Mouse (Mus musculus) heart, postnatal 4 days (tissue): ENCODE measurements around the gene Itgbl1. TPM values are rescaled to one million over a fixed set of nuclear protein-coding genes. Genes with fewer than 3 reads are reported as not detected.
A peak's percentile ranks its signal among the peaks of the same experiment; 100 is the strongest.
"Not testable (repeated sequence)": the region's sequence is repeated elsewhere in the genome, so short reads cannot be mapped to it uniquely, and the experiment has no call there.

Experiments used
- DNase-seq: peaks from one replicate; pipeline ENCODE4 v3.0.0; 2021
- total RNA-seq, 2 experiments: library from RNA; stranded (reverse); gene quantifications; 2 replicates each; pipeline ENCODE4 v1.2.3; 2021

The Itgbl1 gene
- total RNA-seq = 1 to 10 TPM; 1.4 to 1.5 TPM

DNA sequence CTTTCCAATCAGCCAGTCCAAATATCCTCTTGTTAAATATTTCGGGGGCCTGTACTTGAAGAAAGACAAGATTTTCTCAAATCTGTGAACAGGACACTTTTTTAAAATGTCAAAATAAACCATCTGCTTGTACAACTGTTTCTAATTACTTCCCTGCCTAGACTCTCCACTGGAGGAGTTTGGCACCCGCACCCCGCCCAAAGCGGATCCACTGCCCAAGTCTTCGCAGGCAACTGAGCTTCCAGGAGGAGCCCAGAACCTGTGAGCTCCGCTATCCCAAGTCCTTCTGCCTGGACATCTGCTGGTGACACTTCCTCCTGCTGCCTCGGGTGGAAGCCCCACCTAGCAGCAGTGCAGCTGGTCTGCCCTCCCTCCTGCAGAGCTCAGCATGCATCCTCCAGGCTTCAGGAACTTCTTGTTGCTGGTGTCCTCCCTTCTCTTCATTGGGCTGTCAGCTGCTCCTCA, at the start of gene Itgbl1:
Gene Itgbl1 (plus strand): TSS at position 51 of the 465 bp plus-strand sequence.
- peak; percentile 12 for DNase-seq

DNA sequence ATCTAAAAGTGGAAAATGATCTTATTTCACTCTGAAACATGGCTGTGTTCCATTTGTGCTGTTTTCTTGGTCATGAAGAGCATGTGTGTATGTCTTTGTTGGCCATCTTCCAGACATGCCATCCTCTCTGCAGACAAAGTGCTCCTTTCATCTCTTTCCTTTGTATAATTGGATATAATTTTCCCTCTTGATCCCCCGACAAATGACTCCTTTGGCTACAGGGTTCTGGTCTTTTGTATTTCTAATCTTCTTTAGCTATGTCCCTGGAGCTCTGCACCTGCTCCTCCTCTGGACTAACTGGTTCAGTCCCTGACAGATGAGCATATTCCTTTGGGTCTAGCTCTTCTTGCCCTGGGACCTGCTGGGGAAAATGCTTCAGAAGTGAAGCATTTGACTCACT, 36.8 kb upstream of the Itgbl1 start:
- no peak for DNase-seq

DNA sequence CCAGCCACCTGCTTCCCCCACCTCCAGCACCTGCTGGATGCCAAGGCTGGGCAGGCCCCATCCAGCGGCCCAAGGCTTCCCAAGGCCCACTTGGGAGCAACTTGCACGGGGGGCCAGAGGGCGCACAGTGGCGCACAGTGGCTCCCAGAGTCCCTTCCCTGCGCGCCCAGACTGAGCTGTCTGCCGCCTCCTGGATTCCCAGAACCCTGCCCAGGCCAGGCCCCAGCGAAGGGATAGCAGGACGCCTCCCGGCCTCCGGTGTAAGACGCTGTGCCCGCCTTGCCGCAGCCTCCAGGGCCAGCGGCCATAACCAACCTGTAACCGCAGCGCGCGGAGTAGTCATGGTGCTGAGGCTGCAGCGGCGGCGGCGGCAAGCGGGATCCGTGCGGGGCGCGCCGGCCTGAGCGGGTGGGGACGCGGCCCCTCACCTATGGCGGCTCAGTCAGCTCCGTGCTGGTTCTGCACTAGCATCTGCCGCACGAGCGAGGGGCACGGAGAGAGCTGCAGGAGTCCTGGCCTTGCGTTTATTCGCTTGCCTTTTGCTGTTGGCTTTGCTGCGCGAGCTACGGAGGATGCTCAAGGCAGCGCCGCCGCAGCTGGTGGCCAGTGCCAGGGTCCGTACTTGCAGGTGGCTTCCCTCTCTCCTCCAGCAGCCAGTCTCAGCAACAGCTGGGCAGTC, 33.1 kb upstream of the Itgbl1 start, which contains the start of gene Nalcn:
Gene Nalcn (minus strand): TSS at position 644 of the 679 bp plus-strand sequence.
- DNase-seq = peak; percentile 5

DNA sequence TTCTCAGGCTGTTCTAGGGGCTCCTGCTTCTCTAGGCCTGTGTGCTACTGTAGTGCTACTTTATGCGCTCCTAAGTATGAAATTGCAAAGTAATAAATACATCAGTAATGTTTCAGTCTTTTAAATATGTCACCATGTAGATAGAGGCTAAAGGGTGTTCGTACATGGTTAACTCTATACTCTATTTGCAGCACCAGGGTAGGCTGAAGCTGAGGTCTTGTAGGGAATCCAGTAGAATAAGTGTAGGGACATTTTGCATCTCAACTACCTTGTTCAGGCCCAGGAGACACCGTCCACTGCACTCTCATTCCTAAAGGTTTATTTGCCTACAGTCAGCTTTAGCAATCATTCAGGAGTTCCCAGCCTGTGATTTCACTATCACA, 32.6 kb upstream of the Itgbl1 start:
- DNase-seq = no peak

DNA sequence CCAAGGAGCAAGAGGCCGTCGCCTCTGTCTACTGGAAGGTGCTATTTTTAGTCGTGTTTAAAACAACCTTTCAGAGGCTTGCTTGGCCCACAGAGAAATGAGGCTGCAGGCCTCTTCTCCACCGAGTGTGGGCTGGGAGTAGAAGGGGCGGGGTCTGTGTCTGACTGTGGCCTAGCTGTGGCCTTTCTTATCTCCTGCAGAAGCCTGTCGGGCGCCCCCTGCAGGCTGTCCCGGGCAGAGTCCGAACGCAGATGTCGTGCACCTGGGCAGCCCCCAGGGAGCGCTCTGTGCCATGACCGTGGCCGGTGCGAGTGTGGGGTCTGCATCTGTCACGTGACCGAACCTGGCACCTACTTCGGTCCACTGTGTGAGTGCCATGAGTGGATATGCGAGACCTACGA, 1.3 kb downstream of the Itgbl1 start:
- peak; percentile 51 for DNase-seq

DNA sequence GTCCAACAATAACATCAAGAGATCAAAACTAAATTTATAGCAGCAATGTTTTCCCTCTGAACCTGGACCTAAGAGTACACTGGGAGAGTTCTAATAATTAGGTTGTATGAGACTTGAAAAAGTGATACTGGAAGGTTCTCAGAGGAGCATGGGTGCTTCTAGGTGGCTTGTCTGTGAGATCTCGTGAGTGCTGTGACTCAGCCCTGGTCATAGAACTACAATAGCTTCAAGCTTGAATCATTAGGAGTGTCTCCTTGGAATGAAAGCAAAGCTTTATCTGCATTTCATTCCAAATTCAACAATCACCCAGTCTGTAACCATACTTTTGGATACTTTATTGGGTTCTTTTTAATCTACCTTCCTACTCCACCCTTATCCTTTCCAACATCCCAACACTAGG, 2.6 kb downstream of the Itgbl1 start:
- DNase-seq = no peak

DNA sequence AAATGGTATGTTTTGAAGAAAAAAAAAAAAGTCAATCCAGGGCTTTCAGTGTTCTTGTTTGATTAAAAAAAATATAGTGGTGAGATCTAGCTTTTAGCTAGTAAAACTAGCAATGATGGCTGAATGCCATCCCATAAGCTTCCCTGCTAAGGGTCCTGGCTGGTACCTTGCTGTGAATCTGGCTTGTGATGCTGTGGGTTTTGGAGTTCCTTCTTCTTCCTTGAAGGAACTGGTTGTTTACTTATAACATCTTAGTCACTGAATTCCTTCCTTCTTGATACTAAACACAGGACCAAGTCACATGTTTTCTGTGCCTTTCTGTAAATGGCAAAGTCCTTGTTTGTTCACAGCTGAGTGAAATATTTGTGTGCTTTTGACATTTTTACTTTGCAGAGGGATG, 3.4 kb downstream of the Itgbl1 start:
- DNase-seq = no peak

DNA sequence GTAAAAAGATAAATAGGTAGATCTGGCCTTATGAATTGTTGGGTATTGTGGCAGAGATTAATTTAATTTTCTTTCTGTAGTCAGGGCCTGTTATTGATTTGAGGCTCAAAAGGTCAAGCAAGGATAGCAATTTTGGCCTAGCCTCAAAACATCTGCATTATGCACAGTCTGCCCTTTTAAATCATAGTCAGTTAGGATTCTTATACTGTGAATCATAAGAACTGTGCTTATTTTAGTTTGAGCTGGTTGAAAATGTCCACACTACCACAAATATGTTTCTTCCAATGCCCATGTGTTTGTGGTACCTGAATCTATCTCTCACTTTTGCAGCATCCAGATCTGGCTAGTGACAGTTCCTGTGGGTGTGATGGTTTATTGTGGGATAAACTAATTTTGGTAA, 4.7 kb downstream of the Itgbl1 start:
- DNase-seq = no peak

DNA sequence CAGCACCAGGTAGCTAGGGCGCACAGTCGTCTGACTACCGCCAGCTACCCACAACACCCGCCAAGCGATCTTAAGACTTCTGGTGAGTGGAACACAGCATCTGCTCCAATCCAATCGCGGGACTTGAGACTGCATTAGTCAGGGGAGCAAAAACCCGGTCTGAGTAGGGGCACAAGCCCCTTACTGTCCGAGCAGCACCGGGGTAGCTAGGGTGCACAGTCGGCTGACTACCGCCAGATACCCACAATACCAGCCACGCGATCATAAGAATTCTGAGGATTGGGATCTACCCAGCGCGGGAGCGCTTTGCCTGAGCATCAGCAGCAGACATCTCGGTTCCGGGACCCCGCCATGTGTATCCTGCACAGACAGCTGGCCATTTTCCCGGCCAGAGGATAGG, 11.3 kb downstream of the Itgbl1 start:
- DNase-seq = not testable (repeated sequence)

DNA sequence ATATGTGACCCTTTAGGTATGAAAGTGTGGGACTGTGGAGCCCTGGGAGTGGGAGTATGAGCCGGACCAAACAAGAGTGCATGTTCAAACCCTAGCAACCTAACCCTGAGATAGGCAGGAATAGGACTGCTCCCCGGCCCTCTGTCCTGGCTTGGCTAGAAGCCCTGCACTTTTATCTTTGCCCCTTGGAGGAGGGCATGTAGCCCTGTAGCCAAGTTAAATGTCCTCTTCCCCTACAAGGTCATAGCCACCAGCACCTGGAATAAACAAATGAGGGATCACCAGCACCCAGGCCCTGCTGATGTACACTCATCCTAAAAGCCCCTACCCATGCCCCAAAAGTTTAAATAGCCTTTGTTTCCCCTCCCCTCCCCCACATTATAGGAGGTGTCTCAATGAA, 18.3 kb downstream of the Itgbl1 start:
- DNase-seq = peak; percentile 14

DNA sequence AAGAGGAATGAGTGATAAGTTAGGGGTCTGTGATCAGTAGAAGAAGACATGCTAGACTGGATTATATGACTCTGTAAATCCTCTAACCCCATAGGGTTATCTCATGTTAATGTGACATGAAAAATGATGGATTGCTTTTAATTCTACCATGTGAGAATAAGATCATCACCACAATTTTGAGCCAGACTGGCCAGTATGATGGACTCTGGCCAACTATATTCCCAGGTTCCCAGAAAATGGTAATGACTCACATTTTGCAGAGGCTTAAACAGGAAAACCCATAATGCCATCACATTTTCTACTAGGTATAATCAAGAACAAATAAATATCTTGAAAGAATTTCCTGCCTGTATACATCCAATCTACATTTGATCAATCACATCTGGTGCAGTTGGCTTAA, 55.0 kb downstream of the Itgbl1 start:
- no peak for DNase-seq

DNA sequence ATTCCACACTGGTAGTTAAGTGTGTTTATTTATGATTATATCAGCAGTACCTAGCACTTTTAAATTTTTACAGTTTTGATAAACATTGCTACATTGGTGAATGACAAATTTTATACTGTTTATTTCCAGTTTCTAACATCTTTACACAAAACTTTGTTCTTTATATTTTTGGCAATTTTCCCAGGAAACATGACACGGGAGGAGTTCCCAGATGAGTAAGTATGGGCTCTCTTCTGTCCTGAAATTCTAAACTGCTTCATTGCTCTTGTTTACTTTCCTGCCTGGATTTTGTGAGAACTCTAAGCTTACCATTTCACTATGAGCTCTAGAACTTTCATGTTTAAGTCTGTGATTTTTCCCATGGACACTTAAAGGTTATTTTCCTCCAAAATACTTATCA, 82.3 kb downstream of the Itgbl1 start:
- no peak for DNase-seq

DNA sequence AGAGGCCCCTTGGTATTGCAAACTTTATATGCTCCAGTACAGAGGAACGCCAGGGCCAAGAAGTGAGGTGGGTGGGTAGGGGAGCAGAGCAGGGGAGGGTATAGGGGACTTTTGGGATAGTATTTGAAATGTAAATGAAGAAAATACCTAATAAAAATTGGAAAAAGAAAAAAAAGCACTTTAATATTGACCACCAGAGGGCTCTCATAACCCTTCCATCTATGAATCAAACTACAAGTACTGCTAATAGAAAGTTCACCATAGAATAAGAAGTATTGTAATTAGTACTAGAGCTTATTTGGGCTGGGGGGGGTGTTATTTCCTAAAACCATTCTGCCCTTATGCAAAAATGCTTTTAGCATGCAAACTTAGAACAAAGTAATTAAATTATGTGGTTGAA, 91.2 kb downstream of the Itgbl1 start:
- DNase-seq = no peak

DNA sequence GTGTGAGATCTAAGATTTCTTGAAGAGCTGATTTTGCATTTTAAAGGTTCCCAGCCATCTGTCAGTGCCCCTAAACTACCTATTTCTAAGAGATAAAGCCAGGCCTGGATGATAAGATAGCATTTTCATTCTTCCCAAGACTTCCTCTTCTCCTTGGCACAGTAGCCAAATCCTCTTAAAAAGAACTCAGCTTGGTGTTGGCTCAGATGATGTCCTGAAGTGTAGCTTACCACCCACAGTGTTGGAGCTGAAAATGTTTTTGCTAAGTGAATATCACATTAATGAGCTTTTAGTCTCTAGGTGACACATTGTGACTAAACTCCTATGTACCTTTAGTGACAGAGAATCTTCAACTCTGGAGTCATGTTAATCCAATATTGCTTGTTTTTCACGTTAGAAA, 99.8 kb downstream of the Itgbl1 start:
- DNase-seq = no peak

DNA sequence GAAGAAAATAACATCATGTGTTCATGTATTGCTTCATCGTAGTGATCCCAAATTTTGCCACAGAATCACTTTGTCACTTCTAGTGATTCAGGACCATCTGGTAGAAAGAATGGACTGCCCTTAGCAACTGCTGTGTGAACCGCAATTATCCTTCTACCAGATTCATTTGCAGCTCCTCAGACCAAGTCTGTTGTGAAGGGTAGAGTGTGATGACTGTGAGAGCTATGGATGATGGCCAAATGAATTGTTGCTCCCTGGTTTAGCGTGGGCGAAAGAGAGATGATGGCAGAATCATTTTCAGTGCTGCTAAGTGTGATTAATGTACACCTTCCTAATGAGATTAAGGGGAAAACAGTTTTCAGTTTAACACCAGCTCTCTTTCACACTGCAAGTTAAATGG, 100.3 kb downstream of the Itgbl1 start:
- DNase-seq = no peak

DNA sequence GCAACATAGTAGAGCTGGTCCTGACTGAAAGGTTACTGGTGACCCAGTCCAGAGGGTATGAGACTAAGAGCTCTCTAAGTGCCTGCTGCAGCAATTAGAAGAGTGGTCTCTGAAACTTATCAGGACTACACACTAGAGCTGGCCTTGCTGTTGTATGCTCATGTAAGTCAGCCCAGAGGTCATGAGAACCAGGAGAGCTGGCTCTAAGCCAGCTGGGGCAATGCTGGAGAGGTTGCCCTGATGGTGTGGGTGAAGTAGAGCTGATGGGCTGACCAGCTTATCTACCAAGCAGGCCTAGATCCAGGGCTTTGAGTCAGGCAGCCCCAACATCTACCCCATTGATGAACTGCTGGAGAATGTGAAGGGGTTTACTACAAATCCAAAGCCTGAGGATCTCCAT, 142.0 kb downstream of the Itgbl1 start:
- peak; percentile 53 for DNase-seq

DNA sequence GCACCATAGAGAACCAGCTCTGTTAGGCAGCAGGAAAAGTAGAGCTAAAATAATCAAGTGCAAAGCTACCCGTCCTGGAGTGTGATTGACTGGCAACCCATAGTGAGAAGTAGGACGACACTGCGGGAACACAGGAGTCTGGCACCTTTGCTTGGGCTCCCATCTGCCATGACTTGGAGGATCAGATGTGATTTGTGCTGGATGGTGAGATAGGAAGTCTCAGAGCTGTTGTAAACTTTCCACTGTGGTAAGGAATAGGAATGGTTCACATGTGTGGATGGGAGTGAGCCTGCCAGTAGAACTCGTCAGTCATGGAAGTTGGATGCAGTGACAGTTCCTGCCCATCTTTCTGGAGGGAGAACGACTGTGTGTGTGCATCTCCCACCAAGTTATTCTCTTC, 177.9 kb downstream of the Itgbl1 start:
- DNase-seq = no peak

DNA sequence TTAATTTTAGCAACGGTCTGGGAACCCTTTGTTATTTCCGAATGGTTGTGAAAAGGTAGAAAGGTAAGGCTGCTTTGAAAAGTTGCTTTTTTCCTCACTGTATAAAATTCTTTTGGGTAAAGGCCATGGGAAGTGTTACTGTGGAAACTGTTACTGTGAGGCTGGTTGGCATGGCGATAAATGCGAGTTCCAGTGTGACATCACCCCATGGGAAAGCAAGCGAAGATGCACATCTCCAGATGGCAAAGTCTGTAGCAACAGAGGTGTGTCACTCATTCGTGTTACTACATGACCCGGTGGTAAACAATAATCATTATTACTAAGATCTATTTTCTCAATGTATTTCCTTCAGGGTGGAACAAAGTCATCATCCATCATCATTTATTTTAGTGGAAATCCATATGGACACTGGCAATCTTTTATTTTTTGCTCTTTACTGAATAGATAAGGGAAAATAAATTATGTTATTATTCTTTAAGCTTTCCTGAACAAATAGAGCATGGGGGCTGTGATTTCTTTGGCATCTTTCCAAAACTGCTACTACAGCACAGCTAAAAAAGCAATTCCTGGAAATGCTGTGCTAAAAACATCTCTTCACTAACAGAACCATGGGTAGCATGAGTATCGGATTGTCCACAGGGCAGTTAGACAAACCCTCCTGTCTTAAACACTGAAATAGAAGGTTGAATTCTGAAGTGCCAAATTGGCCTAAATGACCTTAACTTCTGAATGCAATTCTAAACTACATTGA, 184.1 kb downstream of the Itgbl1 start:
- DNase-seq = no peak

DNA sequence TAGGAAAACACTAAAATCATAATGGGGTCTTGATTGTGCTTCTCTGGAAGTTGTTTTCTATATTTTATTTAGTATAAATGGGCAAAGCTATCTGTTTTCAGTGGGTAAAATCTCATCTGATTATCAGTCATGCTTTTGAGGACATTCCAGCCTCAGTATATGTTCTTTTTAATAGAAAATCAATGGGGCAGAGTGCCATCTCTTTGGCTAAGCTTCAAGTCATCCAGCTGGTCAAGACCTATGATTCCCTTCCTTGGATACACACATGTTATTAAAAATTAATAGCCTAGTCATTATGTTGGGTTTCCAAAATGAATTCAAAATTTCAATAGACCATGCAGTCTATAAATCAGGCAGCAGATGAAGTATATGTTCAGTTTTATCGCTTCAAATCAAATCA, 204.8 kb downstream of the Itgbl1 start:
- no peak for DNase-seq

DNA sequence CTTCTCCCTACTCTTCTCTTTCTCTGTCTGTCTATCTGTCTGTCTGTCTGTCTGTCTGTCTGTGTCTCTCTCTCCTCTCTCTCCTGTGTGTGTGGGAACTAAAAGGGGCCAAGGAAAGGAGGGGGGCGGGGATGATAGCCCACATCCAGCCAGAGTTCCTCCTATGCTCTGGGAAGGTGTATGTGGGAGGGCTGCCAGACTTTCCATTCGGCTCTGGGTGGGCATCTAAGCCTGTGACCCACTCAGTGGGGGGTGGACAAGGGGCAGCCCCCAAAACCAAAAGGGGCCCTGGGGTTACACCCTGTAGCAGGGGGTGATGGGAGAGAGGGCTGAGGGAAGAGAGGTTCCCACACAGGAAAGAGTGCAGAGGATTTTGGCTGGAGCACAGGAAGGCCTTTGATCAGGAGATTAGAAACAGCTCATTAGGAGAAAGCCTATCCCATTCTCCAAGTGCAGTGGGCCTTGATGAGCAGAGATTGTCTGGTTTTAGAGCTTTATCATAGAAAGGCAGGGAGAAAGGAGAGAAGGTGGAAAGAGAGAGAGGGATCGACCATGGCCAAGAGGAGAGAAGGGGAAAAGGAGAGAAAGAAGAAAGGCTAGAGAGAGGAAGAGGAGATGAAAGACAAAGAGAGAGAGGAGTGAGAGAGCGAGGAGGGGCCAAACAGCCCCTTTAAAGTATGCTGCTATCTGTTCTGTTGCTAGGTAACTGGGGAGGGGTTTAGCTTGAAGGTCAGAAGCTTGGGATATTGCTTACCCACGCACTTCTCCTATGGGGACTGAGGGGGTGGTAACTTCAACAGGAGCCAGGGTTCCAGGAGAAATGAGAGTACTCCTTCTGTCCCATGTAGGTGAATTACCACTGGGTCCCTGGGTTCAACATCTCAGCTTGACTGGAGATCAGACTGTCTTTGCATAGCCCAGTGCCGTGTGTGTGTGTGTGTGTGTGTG, 206.3 kb downstream of the Itgbl1 start:
- DNase-seq = no peak

DNA sequence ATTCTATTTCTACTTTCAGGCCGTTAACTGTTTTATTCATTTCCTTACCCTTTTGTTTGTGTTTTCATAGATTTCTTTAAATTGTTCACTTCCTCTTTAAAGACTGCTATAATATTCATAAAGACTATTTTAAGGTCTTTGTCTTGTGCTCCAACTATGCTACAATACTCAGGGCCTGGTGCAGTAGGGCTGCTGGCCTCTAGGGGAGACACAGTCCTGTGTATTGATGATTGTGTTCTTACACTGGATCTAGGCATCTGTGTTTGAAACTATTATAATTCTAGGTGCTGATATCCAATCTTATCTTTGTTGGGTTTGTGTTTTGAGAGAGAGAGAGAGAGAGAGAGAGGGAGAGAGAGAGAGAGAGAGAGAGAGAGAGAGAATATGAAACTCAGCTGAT, 268.1 kb downstream of the Itgbl1 start:
- no peak for DNase-seq

DNA sequence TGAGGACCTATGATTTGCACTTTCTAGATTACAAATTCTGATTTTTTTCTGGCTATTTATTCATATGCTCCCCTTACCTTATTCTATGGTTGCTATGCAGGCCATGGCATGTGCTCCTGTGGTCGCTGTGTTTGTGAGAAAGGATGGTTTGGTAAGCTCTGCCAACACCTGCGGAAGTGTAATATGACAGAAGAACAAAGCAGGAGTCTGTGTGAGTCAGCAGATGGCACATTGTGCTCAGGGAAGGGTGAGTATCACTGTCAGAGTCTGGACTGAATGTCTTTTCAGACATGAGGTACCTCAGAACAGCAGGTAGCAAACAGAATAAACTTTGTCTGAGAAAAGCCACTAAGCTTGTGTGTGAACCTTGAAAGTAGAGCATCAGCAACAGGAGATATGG, 306.8 kb downstream of the Itgbl1 start:
- DNase-seq = no peak

DNA sequence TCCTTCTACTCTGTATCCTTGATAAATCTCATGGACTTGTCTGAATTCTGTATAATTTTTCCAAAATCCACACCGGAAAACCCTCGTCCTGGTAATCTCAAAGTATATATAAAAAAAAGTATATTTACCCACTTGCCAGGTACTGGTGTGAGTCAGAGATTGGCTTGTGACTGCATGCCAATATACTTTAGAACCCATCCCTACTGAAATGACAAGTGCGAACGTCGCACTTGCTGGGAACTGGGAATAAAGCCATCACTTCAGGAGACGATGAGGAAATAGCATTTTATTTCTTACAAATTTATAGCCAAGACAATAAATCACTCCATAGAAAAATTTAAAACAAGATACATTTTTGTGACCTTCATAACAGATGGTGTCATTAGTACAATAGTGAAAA, 308.2 kb downstream of the Itgbl1 start:
- no peak for DNase-seq
